Mouse (Mus musculus): ENCODE results near the gene Lrrfip1. TPM values are rescaled to one million over a fixed set of nuclear protein-coding genes. Genes with fewer than 3 reads are reported as not detected.

Lrrfip1 gene
- polyA plus RNA-seq (2012), result 32.0 and 49.6 TPM in 2 replicates

DNA sequence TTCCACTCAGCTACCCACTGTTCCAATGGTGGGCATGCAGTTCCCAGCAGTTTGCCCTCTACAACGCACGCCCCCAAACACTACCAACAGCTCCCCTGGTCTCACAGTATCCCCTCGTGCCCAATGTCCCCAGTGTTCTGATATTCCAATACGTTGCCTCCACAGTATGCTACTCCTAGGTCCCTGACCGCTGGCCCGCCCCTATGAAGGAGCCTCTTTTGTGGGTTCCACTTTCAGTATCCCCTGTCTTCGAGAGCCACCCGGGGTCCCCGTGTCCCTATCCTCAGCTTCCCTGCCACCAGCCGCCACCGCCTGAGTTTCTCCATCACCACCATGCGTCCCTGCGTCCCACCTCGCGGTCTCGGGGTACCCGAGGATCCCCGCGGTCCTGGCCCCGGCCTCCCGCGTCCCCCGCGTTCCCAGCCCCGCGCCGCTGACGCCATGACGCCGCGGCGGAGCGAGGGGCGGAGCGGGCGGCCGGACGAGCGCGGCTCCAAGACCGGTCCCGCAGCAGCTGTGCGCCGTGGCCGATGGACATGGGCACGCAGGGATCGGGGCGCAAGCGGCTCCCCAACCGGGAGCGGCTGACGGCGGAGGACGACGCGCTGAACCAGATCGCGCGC is at the start of gene Lrrfip1:
Gene Lrrfip1 (plus strand): TSS at position 470 of the 623 bp plus-strand sequence.

DNA sequence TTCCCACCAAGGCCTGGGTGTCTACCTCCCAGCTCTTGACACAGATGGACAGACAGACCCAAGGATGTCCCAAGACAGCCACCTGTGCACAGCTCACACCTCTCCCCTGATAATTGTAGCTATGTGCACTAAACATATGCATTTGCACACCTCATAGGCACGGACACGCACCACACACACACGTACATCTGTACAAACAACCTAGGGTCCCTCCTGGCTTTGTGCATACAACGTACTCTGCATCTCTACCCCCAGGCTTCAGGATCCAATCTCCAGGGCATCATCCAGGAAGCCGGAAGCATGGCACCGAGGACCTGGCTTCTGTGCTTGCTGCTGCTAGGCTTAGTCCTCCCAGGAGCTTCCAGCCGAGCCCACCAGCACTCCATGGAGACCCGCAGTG is 45.7 kb upstream of the Lrrfip1 start, which contains the start of gene Prlh:
Gene Prlh (plus strand): TSS at position 301 of the 400 bp plus-strand sequence.

DNA sequence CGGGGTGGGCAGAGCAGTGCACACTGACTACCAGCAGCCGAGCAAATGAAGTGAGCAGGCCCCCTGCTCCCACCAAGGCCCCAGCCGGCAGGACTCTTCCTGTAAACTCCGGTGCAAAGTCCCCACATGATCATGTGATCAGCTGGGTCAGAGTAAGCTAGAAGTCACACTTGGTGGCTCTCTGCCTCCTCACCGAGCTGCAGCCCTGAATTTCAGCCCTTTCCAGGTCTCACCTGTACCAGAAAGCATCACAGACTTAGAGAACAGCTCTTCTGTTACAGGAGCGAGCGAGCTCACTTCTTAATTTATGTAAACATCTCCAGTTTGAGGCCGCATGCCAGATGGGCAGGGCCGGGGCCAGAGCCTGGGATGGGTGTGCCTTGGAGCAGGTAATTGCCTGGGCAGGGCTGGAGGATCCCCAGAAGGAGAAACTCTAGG is 29.2 kb upstream of the Lrrfip1 start, which contains the start of gene Rab17:
Gene Rab17 (minus strand): TSS at position 315 of the 438 bp plus-strand sequence.

DNA sequence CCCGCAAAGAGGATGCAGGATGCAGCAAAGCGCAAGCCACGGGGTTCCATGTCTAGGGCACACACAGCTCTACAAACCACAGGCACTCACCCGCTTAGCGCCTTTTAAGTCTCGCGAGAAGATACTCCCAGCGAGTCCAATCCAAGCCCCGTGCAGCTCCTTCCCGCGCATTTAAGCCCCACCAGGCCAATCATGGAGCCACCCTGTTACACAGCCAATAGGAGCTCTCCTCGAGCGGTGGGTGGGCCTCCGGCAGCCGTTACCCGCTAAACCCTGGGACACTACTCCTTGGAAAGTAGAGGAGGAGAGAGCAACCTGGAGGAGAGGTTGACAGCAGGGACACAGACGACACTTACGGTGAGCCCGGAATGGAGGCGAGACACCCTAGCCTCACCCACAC is 146.3 kb downstream of the Lrrfip1 start, which contains the start of gene Rbm44:
Gene Rbm44 (plus strand): TSS at position 277 of the 400 bp plus-strand sequence.

Other genes starting within 250 kb of the Lrrfip1 start
- gene Col6a3, start 154.8 kb upstream of the Lrrfip1 start, polyA plus RNA-seq (2012), result 0.01 TPM in 1 of 2 replicates, not detected in the other
- gene Mlph, start 83.7 kb upstream of the Lrrfip1 start, polyA plus RNA-seq (2012), result 0.37 and 0.54 TPM in 2 replicates
- gene Prlh, start 45.6 kb upstream of the Lrrfip1 start, polyA plus RNA-seq (2012), result not detected in 2 replicates
- 2.4 and 2.8 TPM in 2 replicates for gene Rab17, start 29.1 kb upstream of the Lrrfip1 start, polyA plus RNA-seq (2012)
- gene Rbm44, start 146.4 kb downstream of the Lrrfip1 start, polyA plus RNA-seq (2012), result 0.06 and 0.10 TPM in 2 replicates
- 239 and 288 TPM in 2 replicates for gene Ramp1, start 181.1 kb downstream of the Lrrfip1 start, polyA plus RNA-seq (2012)

All from megakaryocyte-erythroid progenitor cell, adult 5 weeks (primary cell).